Mouse (Mus musculus) forebrain, embryonic 16.5 days (tissue): ENCODE measurements around the gene Zscan26. TPM values are rescaled to one million over a fixed set of nuclear protein-coding genes. Genes with fewer than 3 reads are reported as not detected.
"Not testable (repeated sequence)": the region's sequence is repeated elsewhere in the genome, so short reads cannot be mapped to it uniquely, and the experiment has no call there.

Experiments used
- ATAC-seq: fragments of 200-750 bp; cut with Nextera tagmentation; 2 replicates; pipeline ENCODE4 v1.8.0; 2017; ENCODE audit warnings: mild to moderate bottlenecking, moderate library complexity
- H3K27ac ChIP-seq: fragments of 300-500 bp; sonication (generic); 2 replicates; pipeline ENCODE4 v1.5.1; 2014; ENCODE audit warnings: low read length, control low read depth
- H3K27me3 ChIP-seq: fragments of 300-500 bp; sonication (generic); replicated peaks from 2 replicates; pipeline ENCODE4 v1.6.1; 2014; ENCODE audit warnings: low read length; ENCODE audit not compliant: control insufficient read depth, insufficient read depth
- H3K36me3 ChIP-seq: fragments of 300-500 bp; sonication (generic); 2 replicates; pipeline ENCODE4 v1.6.1; 2014; ENCODE audit not compliant: control insufficient read depth, insufficient read depth
- H3K4me1 ChIP-seq: fragments of 300-500 bp; sonication (generic); replicated peaks from 2 replicates; pipeline ENCODE4 v1.6.1; 2014; ENCODE audit warnings: low read length; ENCODE audit not compliant: control insufficient read depth, insufficient read depth
- H3K4me2 ChIP-seq: fragments of 300-500 bp; sonication (generic); 2 replicates; pipeline ENCODE4 v1.6.1; 2014; ENCODE audit warnings: mild to moderate bottlenecking, low read length, control low read depth
- H3K4me3 ChIP-seq: fragments of 300-500 bp; sonication (generic); replicated peaks from 2 replicates; pipeline ENCODE4 v1.5.1; 2014; ENCODE audit warnings: mild to moderate bottlenecking, low read length, control low read depth
- H3K9ac ChIP-seq: fragments of 300-500 bp; sonication (generic); replicated peaks from 2 replicates; pipeline ENCODE4 v1.6.1; 2014; ENCODE audit warnings: low read depth, low read length, control low read depth
- H3K9me3 ChIP-seq: fragments of 300-500 bp; sonication (generic); 2 replicates; pipeline ENCODE4 v1.6.1; 2016; ENCODE audit warnings: low read length; ENCODE audit not compliant: control insufficient read depth
- WGBS: fragments of 180-500 bp; shearing (Covaris S2); extraction: QIAGEN DNeasy Blood & Tissue Kit; methylation state at CpG from one replicate; pipeline ENCODE4 v1.1.7; 2014; 5-methylcytosine and 5-hydroxymethylcytosine counted together
- polyA plus RNA-seq: library from polyadenylated mRNA; unstranded; fragments of >200 nt; fragmentation: Nextera tagmentation; extraction: Ambion mirVana; gene quantifications from 2 replicates; pipeline ENCODE4 v1.2.1, GENCODE M21; 2015

The Zscan26 gene
- polyA plus RNA-seq, 1 experiment from 2014 or later: 22.1 TPM

DNA sequence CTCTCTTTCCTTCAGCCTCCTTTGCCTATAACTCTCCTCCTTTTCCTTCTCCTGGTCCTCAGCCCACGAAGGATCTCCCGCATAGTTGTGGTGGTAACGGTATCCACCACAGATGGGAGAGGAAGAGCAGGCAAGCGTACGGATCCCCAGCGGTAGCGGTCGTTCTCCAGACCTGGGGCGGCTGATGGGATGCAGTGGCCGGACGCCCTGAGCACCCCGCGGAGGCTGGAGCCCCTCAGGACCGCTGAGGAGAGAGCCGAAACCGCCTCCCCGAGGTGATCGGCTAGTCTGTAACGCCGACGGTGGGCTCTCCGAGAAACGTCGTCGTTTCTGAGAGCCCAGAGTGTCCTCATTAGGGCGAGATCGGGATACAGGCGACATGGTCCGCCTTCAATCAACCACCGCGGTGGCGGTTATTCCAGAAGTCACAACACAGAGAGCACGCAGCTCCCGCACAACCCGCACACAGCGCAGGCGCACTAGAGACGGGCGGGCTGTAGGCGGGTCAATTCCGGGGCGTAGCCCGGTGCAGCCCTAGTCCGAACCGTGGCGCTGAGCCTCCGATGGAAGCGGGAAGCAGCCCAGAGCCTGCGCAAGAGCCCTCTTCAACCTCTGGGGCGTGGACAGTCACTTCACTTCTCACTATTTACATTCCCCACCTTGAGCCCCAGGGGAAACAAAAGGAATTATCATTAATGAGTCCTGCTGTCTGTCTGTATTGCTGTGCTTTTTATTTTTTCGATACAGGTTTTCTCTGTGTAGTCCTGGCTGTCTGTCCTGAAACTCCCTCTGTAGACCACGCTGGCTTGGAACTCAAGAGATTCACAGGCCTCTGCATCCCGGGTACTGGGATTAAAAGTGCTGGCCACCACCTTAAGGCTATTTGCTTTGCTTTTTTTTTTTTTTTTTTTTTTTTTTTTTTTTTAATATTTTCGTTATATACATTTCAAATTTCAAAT lies 14.8 kb upstream of the Zscan26 start, which contains the start of gene Nkapl:
Gene Nkapl, minus strand, starts transcription at position 449 of the 959 bp plus-strand sequence.
- Histone ChIP-seq H3K4me1 (no peaks in the 10 kb centered on the region; the same call in 1 of the 2 replicates), H3K4me2 (peak within 1 kb of the TSS; percentile 93), H3K27me3 (peaks cover 7% of the 10 kb centered on the region; the same call in 1 of the 2 replicates), H3K9me3 (no peaks in the 10 kb centered on the region), H3K4me3 (peak within 1 kb of the TSS; percentile 71), H3K9ac (peak within 1 kb of the TSS; percentile 85), H3K27ac (peak within 1 kb of the TSS; percentile 66), H3K36me3 (no peaks in the 10 kb centered on the region)
- under 1% methylated on average over 53 of the region's 54 CpGs for WGBS
- peak; percentile 99 for ATAC-seq

DNA sequence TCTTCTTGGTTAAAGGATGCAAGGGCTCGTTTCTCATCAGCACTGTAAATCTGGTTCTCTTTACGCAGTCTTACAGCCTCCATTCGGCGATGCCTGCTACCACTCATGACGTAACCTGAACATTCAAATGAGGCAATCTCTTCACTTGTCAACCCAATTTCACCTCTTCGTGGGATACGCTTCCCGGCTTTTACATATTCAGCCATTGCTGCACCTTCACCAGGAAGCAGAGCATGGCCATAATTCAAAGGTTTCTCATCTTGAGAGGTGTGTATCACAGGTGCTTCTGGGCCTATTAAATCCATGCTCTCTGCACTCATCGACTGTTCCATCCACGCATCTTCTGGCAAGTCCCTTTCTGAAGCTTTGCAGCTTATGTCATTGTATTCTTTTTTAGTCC lies 13.8 kb upstream of the Zscan26 start:
- Histone ChIP-seq H3K4me1 (no peaks in the 10 kb centered on the region; the same call in 1 of the 2 replicates), H3K36me3 (no peaks in the 10 kb centered on the region), H3K27ac (no peak overlapping the region), H3K4me3 (no peak overlapping the region), H3K4me2 (no peak overlapping the region), H3K9ac (no peak overlapping the region), H3K27me3 (peaks cover 7% of the 10 kb centered on the region; the same call in 1 of the 2 replicates), H3K9me3 (no peaks in the 10 kb centered on the region)
- ATAC-seq: no peak
- WGBS: 91% methylated on average over 10 of the region's 10 CpGs

DNA sequence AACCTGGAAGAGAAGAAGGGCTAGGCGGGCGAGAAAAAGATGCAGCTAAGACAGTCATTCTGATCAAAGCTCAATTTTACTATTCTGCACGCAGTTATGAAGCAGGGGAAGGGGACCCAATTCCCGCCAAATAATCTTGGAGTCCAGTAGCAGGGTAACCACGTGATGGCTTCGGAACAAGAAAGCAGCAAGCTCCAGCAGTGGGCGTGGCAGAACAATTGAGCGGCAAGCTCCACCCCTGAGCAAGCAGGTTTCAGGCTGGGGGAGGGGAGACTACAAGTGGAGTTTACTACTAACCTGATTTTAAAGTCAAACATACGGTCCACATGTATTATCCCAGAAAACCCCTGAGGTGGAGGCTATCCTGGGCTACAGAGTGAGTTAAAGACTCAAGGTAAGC lies 9.0 kb upstream of the Zscan26 start:
- H3K36me3 ChIP-seq, H3K27ac ChIP-seq, H3K9me3 ChIP-seq, H3K4me2 ChIP-seq, H3K4me1 ChIP-seq, H3K27me3 ChIP-seq, ATAC-seq, H3K9ac ChIP-seq, H3K4me3 ChIP-seq: not testable (repeated sequence)
- WGBS: 49% methylated on average over 9 of the region's 9 CpGs

DNA sequence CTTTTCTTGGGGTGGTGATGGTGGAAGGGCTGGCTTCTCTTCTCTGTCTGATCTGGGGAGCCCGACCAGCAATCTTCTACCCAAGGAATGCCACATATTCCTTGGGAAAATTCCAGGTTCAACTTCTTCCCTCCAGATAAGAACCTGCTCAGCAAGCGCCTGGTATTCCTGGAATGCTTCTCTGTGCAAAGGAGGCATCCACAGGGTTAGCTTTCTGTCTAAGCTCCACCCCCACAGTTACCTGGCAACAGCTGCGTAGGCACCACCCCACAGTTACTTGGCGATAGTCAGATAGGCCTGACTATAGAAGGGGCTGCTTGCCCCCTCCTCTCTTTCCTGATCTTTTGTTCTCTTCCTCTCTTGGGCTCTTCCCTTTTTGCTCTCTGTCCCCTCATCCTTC lies 2.8 kb upstream of the Zscan26 start:
- no peaks in the 10 kb centered on the region; the same call in 1 of the 2 replicates for H3K27me3 ChIP-seq
- no peak overlapping the region for H3K9ac ChIP-seq
- no peak for ATAC-seq
- H3K9me3 ChIP-seq: no peaks in the 10 kb centered on the region
- H3K36me3 ChIP-seq: no peaks in the 10 kb centered on the region
- peaks cover 12% of the 10 kb centered on the region for H3K4me1 ChIP-seq
- H3K4me3 ChIP-seq: no peak overlapping the region
- WGBS: 4% methylated on average over 4 of the region's 4 CpGs
- H3K27ac ChIP-seq: no peak overlapping the region
- H3K4me2 ChIP-seq: no peak overlapping the region

DNA sequence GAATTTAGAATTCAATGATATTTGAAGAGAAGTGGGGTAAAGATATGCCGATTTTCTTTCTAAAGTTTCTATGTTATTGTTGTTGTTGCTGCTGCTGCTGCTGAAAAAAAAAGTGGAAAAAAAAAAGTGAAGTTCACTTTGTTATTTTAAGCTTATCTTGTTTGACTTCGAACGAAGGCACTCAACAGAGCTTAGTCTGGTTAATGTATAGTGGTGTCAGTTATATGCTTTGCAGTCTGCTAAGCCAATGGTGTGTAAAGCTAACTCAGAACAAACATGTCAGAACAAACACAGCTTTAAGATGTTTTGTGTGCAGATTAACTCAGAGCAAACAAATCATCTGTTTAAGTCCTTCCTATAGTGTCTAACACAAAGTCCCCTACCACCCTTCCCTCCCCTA lies 603 bp upstream of the Zscan26 start:
- Histone ChIP-seq H3K4me2 (no peak overlapping the region), H3K4me3 (no peak overlapping the region), H3K4me1 (peaks cover 12% of the 10 kb centered on the region), H3K27me3 (no peaks in the 10 kb centered on the region), H3K9me3 (no peaks in the 10 kb centered on the region), H3K27ac (no peak overlapping the region), H3K9ac (no peak overlapping the region), H3K36me3 (no peaks in the 10 kb centered on the region)
- 94% methylated on average over 3 of the region's 3 CpGs for WGBS
- ATAC-seq: no peak

DNA sequence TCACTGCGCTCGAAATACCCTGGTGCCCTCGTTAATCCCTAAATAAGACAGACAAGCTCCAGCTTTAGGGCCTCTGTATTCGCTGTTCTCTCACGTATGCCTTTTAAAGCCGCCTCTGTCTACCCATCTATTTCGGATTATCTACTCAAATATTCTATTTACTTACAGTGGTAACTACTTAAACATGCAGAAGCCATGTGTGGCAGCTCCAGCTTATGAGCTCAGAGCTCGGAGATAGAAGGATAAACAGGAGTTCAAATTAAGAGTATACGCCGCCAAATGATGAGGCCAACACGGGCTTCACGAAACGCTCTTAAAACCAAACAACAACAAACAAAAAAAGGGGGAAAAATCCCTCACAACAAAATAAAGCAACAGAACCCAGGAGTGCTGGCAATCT lies 488 bp downstream of the Zscan26 start:
- ATAC-seq: peak; percentile 51
- Histone ChIP-seq H3K9ac (peak overlapping the region; percentile 62), H3K4me3 (peak overlapping the region; percentile 58), H3K4me2 (peak overlapping the region; percentile 59), H3K4me1 (peaks cover 12% of the 10 kb centered on the region), H3K9me3 (no peaks in the 10 kb centered on the region), H3K27me3 (no peaks in the 10 kb centered on the region), H3K27ac (peak overlapping the region; percentile 48), H3K36me3 (no peaks in the 10 kb centered on the region)
- WGBS: under 1% methylated on average over 13 of the region's 13 CpGs

DNA sequence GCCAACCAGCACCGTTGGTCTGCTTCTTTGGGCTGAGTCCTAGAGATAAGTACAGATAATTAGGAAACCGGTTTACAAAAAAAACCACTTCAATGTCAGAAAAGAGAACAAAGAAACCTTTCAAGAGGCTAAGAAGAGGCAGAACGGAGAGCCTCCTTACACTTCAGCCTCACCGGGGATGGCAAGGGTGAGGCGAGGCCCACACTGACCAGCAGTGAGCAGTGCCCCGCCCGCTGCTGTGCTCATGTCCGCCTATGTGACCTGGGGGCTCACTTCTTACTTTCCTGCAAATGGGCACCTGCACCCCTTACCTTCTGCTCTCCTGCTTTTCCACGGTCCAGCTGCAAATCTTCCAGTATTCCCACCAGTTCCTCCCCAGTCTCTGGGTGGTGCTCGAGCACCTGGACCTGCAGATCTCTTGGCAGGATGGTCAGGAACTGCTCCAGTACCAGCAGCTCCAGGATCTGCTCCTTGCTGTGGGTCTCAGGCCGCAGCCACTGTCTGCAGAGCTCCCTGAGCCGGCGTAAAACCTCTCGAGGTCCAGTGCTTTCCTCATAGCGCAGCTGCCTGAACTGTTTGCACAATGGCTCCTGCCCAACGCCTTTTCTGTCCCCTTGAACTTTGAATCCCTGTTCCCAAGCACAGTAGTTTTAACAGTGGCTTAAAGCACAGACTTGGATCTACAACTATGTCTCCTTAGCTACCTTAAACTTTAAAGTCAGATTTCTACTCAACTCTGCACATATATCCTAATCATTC lies 5.5 kb downstream of the Zscan26 start:
- H3K9ac ChIP-seq: no peak overlapping the region
- no peaks in the 10 kb centered on the region for H3K27me3 ChIP-seq
- H3K4me2 ChIP-seq: no peak overlapping the region
- H3K4me3 ChIP-seq: no peak overlapping the region
- H3K27ac ChIP-seq: no peak overlapping the region
- no peaks in the 10 kb centered on the region for H3K9me3 ChIP-seq
- H3K4me1 ChIP-seq: peaks cover 12% of the 10 kb centered on the region
- 80% methylated on average over 16 of the region's 16 CpGs for WGBS
- no peak for ATAC-seq
- peaks cover 26% of the 10 kb centered on the region for H3K36me3 ChIP-seq

DNA sequence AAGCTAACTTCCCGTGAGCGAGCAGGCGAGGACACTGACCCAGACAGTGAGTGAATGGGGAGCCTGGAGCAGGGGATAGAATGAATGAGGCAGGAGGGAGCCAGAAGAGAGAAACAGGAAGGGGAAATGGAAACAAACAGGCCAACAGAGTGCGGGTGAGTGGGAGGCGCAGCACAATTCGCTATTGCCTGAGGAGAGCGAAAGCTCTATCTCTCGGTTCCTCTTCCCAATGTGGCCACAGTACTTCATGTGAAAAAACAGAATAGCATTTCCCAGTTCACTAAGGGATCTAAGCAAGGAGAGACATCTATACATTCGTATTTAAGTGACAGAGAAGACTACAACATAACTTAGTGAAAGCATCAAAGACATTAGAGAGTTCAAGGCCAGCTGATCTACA lies 6.7 kb downstream of the Zscan26 start:
- 90% methylated on average over 9 of the region's 9 CpGs for WGBS
- Histone ChIP-seq H3K4me2 (no peak overlapping the region), H3K36me3 (peaks cover 26% of the 10 kb centered on the region), H3K27me3 (no peaks in the 10 kb centered on the region), H3K9ac (no peak overlapping the region), H3K4me3 (no peak overlapping the region), H3K4me1 (0 out of 2 replicates have a peak, but pooled peaks cover 2% of the 10 kb centered on the region), H3K9me3 (no peaks in the 10 kb centered on the region), H3K27ac (no peak overlapping the region)
- no peak for ATAC-seq

DNA sequence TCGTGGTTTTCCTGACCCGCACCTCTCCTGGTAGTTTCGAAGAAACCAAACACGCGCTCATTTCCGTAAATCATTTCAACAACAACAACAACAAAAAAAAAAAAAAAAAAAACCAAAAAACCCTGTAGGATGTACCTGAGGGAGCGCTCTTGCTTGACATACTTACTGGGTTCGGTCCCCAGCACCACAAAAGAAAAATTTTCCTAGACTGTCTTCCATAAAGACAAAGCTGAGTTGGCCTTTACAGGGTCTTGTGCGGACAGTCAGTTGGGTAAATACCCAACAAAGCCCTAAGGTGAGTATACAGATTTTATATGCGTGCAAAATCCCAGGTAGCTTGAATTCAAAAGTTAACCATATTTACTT lies 12.3 kb downstream of the Zscan26 start:
- peaks cover 16% of the 10 kb centered on the region for H3K36me3 ChIP-seq
- 14% methylated on average over 10 of the region's 10 CpGs for WGBS
- peaks cover 9% of the 10 kb centered on the region for H3K4me1 ChIP-seq
- H3K27ac ChIP-seq: no peak overlapping the region
- peak overlapping the region; percentile 96 for H3K4me2 ChIP-seq
- H3K4me3 ChIP-seq: peak overlapping the region; percentile 68
- H3K9me3 ChIP-seq: no peaks in the 10 kb centered on the region
- ATAC-seq: peak; percentile 31
- H3K9ac ChIP-seq: peak overlapping the region; percentile 77
- H3K27me3 ChIP-seq: no peaks in the 10 kb centered on the region
